Mouse (Mus musculus) splenic B cell, adult 2 months (primary cell): ENCODE results near the gene Cfb.

Experiments
- DNase-seq: peaks from one replicate; pipeline ENCODE4 v3.0.0-alpha.2; 2011; ENCODE audit warnings: low read depth, low spot score
- H3K27me3 ChIP-seq: 2 replicates; pipeline ENCODE4 v1.6.1; 2012; ENCODE audit warnings: mild to moderate bottlenecking, low read length, moderate library complexity, mixed read lengths; ENCODE audit not compliant: control insufficient read depth, poor library complexity, insufficient read depth, severe bottlenecking
- H3K36me3 ChIP-seq: 2 replicates; pipeline ENCODE4 v1.6.1; 2012; ENCODE audit warnings: mild to moderate bottlenecking, low read length, moderate library complexity, mixed read lengths; ENCODE audit not compliant: control insufficient read depth, poor library complexity, insufficient read depth, severe bottlenecking

The Cfb gene

GRCm38 (mm10) chr17:34860514-34860913 lies 1.8 kb downstream of the Cfb start:
- no peaks in the 10 kb centered on the region for H3K27me3 ChIP-seq
- H3K36me3 ChIP-seq: no peaks in the 10 kb centered on the region
- no peak for DNase-seq

- no peaks in the 10 kb centered on the region for H3K27me3 ChIP-seq
- no peak for DNase-seq
- no peaks in the 10 kb centered on the region for H3K36me3 ChIP-seq
Measured at GRCm38 (mm10) chr17:34858670-34859069, 3.6 kb downstream of the Cfb start.

- DNase-seq: peak; percentile 76
- H3K36me3 ChIP-seq: no peaks in the 10 kb centered on the region; the same call in 1 of the 2 replicates
Measured at GRCm38 (mm10) chr17:34855825-34856224, 6.5 kb downstream of the Cfb start.

GRCm38 (mm10) chr17:34854761-34855160 lies 7.6 kb downstream of the Cfb start:
- DNase-seq: no peak
- no peaks in the 10 kb centered on the region; the same call in 1 of the 2 replicates for H3K36me3 ChIP-seq
- no peaks in the 10 kb centered on the region for H3K27me3 ChIP-seq

More at GRCm38 (mm10) chr17:34855825-34856224, 6.5 kb downstream of the Cfb start:
- H3K27me3 ChIP-seq: no peaks in the 10 kb centered on the region

- no peak for DNase-seq
- Histone ChIP-seq H3K36me3 (no peaks in the 10 kb centered on the region; the same call in 1 of the 2 replicates), H3K27me3 (no peaks in the 10 kb centered on the region)
Measured at GRCm38 (mm10) chr17:34853511-34853910, 8.8 kb downstream of the Cfb start.

GRCm38 (mm10) chr17:34850517-34851125 lies 11.7 kb downstream of the Cfb start:
- no peak for DNase-seq
- H3K27me3 ChIP-seq: no peaks in the 10 kb centered on the region
- H3K36me3 ChIP-seq: peaks cover 4% of the 10 kb centered on the region

GRCm38 (mm10) chr17:34849722-34850516 lies 12.4 kb downstream of the Cfb start, which contains the start of the genes Skiv2l and Nelfe:
Skiv2l (minus strand) TSS chr17:34850210.
Nelfe (plus strand) TSS chr17:34850391.
- Histone ChIP-seq H3K36me3 (peaks cover 4% of the 10 kb centered on the region), H3K27me3 (no peaks in the 10 kb centered on the region)
- DNase-seq: peak; percentile 98

- DNase-seq: no peak
- Histone ChIP-seq H3K36me3 (peaks cover 4% of the 10 kb centered on the region; the same call in 1 of the 2 replicates), H3K27me3 (no peaks in the 10 kb centered on the region)
Measured at GRCm38 (mm10) chr17:34847615-34848014, 14.7 kb downstream of the Cfb start.

GRCm38 (mm10) chr17:34847192-34847591 lies 15.1 kb downstream of the Cfb start:
- H3K36me3 ChIP-seq: peaks cover 4% of the 10 kb centered on the region; the same call in 1 of the 2 replicates
- DNase-seq: no peak
- no peaks in the 10 kb centered on the region for H3K27me3 ChIP-seq

GRCm38 (mm10) chr17:34844884-34845283 lies 17.4 kb downstream of the Cfb start:
- Histone ChIP-seq H3K36me3 (peaks cover 4% of the 10 kb centered on the region; the same call in 1 of the 2 replicates), H3K27me3 (no peaks in the 10 kb centered on the region)
- no peak for DNase-seq

GRCm38 (mm10) chr17:34840736-34841307 lies 21.5 kb downstream of the Cfb start:
- H3K36me3 ChIP-seq: no peaks in the 10 kb centered on the region; the same call in 1 of the 2 replicates
- DNase-seq: no peak
- no peaks in the 10 kb centered on the region for H3K27me3 ChIP-seq

- no peak for DNase-seq
- Histone ChIP-seq H3K27me3 (no peaks in the 10 kb centered on the region), H3K36me3 (no peaks in the 10 kb centered on the region)
Measured at GRCm38 (mm10) chr17:34838785-34839184, 23.5 kb downstream of the Cfb start.

GRCm38 (mm10) chr17:34837464-34838324 lies 24.6 kb downstream of the Cfb start:
- H3K36me3 ChIP-seq: no peaks in the 10 kb centered on the region
- DNase-seq: no peak
- no peaks in the 10 kb centered on the region for H3K27me3 ChIP-seq

GRCm38 (mm10) chr17:34836856-34837221 lies 25.5 kb downstream of the Cfb start, which contains the start of the genes Stk19 and Dxo:
Stk19 (minus strand) TSS chr17:34836945.
Dxo (plus strand) TSS chr17:34837019.
- Histone ChIP-seq H3K36me3 (peaks cover 4% of the 10 kb centered on the region), H3K27me3 (no peaks in the 10 kb centered on the region)
- peak; percentile 97 for DNase-seq
